Mouse (Mus musculus): ENCODE measurements around the gene P2rx3. TPM values are rescaled to one million over a fixed set of nuclear protein-coding genes. Genes with fewer than 3 reads are reported as not detected.

Gene P2rx3
- polyA plus RNA-seq, 1 experiment from 2014 or later: 7.1 TPM

- Histone ChIP-seq H3K9ac (ENCODE audit: low read depth, low read length) (no peak overlapping the region), H3K4me3 (ENCODE audit: low read depth, low read length) (no peak overlapping the region), H3K9me3 (ENCODE audit: control insufficient read depth, low read length) (no peaks in the 10 kb centered on the region), H3K27ac (ENCODE audit: low read depth, low read length) (no peak overlapping the region), H3K36me3 (ENCODE audit: control insufficient read depth, insufficient read depth, low read length) (no peaks in the 10 kb centered on the region), H3K4me2 (replicated peaks; ENCODE audit: low read depth, low read length) (no peak overlapping the region), H3K4me1 (replicated peaks; ENCODE audit: control insufficient read depth, insufficient read depth, low read length) (0 out of 2 replicates have a peak, but pooled peaks cover under 1% of the 10 kb centered on the region), H3K27me3 (ENCODE audit: control insufficient read depth, insufficient read depth, low read length) (no peaks in the 10 kb centered on the region)
- 85% methylated on average over 2 of the region's 2 CpGs for WGBS
- ATAC-seq (ENCODE audit: low FRiP score) (no peak), DNase-seq (ENCODE audit: low spot score) (no peak)
Observed at GRCm38 (mm10) chr2:85033121-85033520, 4.1 kb downstream of the P2rx3 start.

- no peaks in the 10 kb centered on the region for H3K9me3 ChIP-seq (ENCODE audit: control insufficient read depth, low read length)
- DNase-seq (ENCODE audit: low spot score) (no peak), ATAC-seq (ENCODE audit: low FRiP score) (no peak)
- H3K9ac ChIP-seq (ENCODE audit: low read depth, low read length): no peak overlapping the region
- no peaks in the 10 kb centered on the region for H3K27me3 ChIP-seq (ENCODE audit: control insufficient read depth, insufficient read depth, low read length)
- no peaks in the 10 kb centered on the region for H3K4me1 ChIP-seq (replicated peaks; ENCODE audit: control insufficient read depth, insufficient read depth, low read length)
- H3K36me3 ChIP-seq (ENCODE audit: control insufficient read depth, insufficient read depth, low read length): no peaks in the 10 kb centered on the region
- H3K4me2 ChIP-seq (replicated peaks; ENCODE audit: low read depth, low read length): no peak overlapping the region
- H3K4me3 ChIP-seq (ENCODE audit: low read depth, low read length): no peak overlapping the region
- H3K27ac ChIP-seq (ENCODE audit: low read depth, low read length): no peak overlapping the region
- 71% methylated on average over 6 of the region's 6 CpGs for WGBS
Observed at GRCm38 (mm10) chr2:85030989-85031388, 6.3 kb downstream of the P2rx3 start.

- ATAC-seq (ENCODE audit: low FRiP score) (no peak), DNase-seq (ENCODE audit: low spot score) (no peak)
- Histone ChIP-seq H3K27me3 (ENCODE audit: control insufficient read depth, insufficient read depth, low read length) (no peaks in the 10 kb centered on the region), H3K36me3 (ENCODE audit: control insufficient read depth, insufficient read depth, low read length) (no peaks in the 10 kb centered on the region), H3K9me3 (ENCODE audit: control insufficient read depth, low read length) (no peaks in the 10 kb centered on the region), H3K4me1 (replicated peaks; ENCODE audit: control insufficient read depth, insufficient read depth, low read length) (no peaks in the 10 kb centered on the region), H3K27ac (ENCODE audit: low read depth, low read length) (no peak overlapping the region), H3K4me3 (ENCODE audit: low read depth, low read length) (no peak overlapping the region), H3K4me2 (replicated peaks; ENCODE audit: low read depth, low read length) (no peak overlapping the region), H3K9ac (ENCODE audit: low read depth, low read length) (no peak overlapping the region)
- WGBS: 72% methylated on average over 6 of the region's 6 CpGs
Observed at GRCm38 (mm10) chr2:85029897-85030296, 7.4 kb downstream of the P2rx3 start.

DNA sequence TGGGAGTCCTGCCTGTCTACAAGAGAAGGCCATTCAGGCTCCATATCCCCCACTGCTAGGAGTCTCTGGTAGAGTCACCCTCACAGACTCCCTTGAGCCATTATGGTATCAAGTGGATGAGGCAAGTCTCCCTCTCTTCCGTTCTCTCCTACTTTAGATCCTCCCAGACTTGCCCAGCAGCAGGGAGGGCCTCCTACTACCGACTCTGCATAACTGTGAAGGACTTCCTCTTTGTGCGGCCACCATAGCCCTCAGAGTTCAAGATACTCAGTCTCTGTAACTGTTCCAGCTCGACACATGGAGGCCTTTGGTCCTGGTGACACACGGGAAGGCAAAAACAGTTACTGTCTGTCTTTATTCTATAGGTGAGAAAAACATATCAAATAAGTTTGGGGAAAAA is 10.0 kb downstream of the P2rx3 start:
- H3K27ac ChIP-seq (ENCODE audit: low read depth, low read length): no peak overlapping the region
- ATAC-seq (ENCODE audit: low FRiP score) (no peak), DNase-seq (ENCODE audit: low spot score) (no peak)
- no peak overlapping the region for H3K4me2 ChIP-seq (replicated peaks; ENCODE audit: low read depth, low read length)
- no peaks in the 10 kb centered on the region for H3K27me3 ChIP-seq (ENCODE audit: control insufficient read depth, insufficient read depth, low read length)
- no peak overlapping the region for H3K9ac ChIP-seq (ENCODE audit: low read depth, low read length)
- H3K36me3 ChIP-seq (ENCODE audit: control insufficient read depth, insufficient read depth, low read length): no peaks in the 10 kb centered on the region
- 78% methylated on average over 5 of the region's 5 CpGs for WGBS
- no peaks in the 10 kb centered on the region for H3K4me1 ChIP-seq (replicated peaks; ENCODE audit: control insufficient read depth, insufficient read depth, low read length)
- no peak overlapping the region for H3K4me3 ChIP-seq (ENCODE audit: low read depth, low read length)
- no peaks in the 10 kb centered on the region for H3K9me3 ChIP-seq (ENCODE audit: control insufficient read depth, low read length)

DNA sequence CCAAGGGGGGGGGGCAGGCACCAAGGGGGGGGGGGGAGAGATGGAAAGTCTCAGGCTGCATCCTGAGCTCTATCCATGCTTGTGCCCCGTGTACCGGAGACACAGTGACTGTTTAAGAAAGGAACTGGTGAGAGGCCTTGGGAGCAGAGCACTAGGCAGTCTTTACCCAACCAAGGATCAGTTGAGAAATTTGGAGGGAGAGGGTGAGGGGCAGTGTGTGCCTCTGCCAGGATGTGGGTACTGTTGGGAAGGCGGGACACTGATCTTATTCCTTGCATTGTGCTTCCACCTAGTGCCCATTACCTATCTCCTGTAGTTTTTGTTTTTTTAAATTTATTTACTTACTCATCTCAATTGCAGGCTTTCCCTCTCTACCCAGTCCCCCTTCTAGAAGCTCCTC is 11.1 kb downstream of the P2rx3 start:
- no peak overlapping the region for H3K9ac ChIP-seq (ENCODE audit: low read depth, low read length)
- no peak overlapping the region for H3K27ac ChIP-seq (ENCODE audit: low read depth, low read length)
- H3K4me1 ChIP-seq (replicated peaks; ENCODE audit: control insufficient read depth, insufficient read depth, low read length): no peaks in the 10 kb centered on the region
- H3K9me3 ChIP-seq (ENCODE audit: control insufficient read depth, low read length): no peaks in the 10 kb centered on the region
- no peak for DNase-seq (ENCODE audit: low spot score)
- 82% methylated on average over 3 of the region's 3 CpGs for WGBS
- no peak overlapping the region for H3K4me3 ChIP-seq (ENCODE audit: low read depth, low read length)
- H3K27me3 ChIP-seq (ENCODE audit: control insufficient read depth, insufficient read depth, low read length): no peaks in the 10 kb centered on the region
- no peak overlapping the region for H3K4me2 ChIP-seq (replicated peaks; ENCODE audit: low read depth, low read length)
- H3K36me3 ChIP-seq (ENCODE audit: control insufficient read depth, insufficient read depth, low read length): no peaks in the 10 kb centered on the region
- ATAC-seq (ENCODE audit: low FRiP score): no peak

DNA sequence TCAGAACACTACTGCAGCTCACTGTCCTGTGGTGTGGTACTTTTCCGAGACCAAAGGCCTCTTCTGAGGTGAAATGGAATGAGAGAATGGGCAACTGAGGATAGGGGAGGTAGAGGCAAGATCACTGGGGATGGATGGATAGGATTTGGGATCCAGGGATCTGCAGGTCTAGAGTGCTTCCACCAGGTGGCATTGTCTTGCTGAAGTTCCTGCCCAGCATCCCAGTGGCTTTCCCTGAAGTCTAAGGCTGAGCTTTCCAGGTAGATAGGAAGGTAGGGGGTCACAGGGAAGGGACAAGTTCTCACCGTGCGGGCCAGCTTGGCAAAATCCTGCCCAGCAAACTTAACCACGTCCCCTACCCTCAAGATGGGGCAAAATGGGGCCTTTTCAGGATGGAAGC is 15.2 kb downstream of the P2rx3 start:
- Histone ChIP-seq H3K4me1 (replicated peaks; ENCODE audit: control insufficient read depth, insufficient read depth, low read length) (no peaks in the 10 kb centered on the region), H3K9me3 (ENCODE audit: control insufficient read depth, low read length) (no peaks in the 10 kb centered on the region), H3K4me3 (ENCODE audit: low read depth, low read length) (no peak overlapping the region), H3K4me2 (replicated peaks; ENCODE audit: low read depth, low read length) (no peak overlapping the region), H3K27me3 (ENCODE audit: control insufficient read depth, insufficient read depth, low read length) (no peaks in the 10 kb centered on the region), H3K27ac (ENCODE audit: low read depth, low read length) (no peak overlapping the region), H3K9ac (ENCODE audit: low read depth, low read length) (no peak overlapping the region), H3K36me3 (ENCODE audit: control insufficient read depth, insufficient read depth, low read length) (no peaks in the 10 kb centered on the region)
- ATAC-seq (ENCODE audit: low FRiP score): no peak
- 22% methylated on average over 4 of the region's 4 CpGs for WGBS
- peak; percentile 46 for DNase-seq (ENCODE audit: low spot score)

- H3K36me3 ChIP-seq (ENCODE audit: control insufficient read depth, insufficient read depth, low read length): no peaks in the 10 kb centered on the region
- no peaks in the 10 kb centered on the region for H3K9me3 ChIP-seq (ENCODE audit: control insufficient read depth, low read length)
- no peak overlapping the region for H3K4me3 ChIP-seq (ENCODE audit: low read depth, low read length)
- H3K4me1 ChIP-seq (replicated peaks; ENCODE audit: control insufficient read depth, insufficient read depth, low read length): no peaks in the 10 kb centered on the region
- H3K27me3 ChIP-seq (ENCODE audit: control insufficient read depth, insufficient read depth, low read length): no peaks in the 10 kb centered on the region
- no peak overlapping the region for H3K27ac ChIP-seq (ENCODE audit: low read depth, low read length)
- H3K9ac ChIP-seq (ENCODE audit: low read depth, low read length): no peak overlapping the region
- 66% methylated on average over 3 of the region's 3 CpGs for WGBS
- DNase-seq (ENCODE audit: low spot score) (no peak), ATAC-seq (ENCODE audit: low FRiP score) (no peak)
- no peak overlapping the region for H3K4me2 ChIP-seq (replicated peaks; ENCODE audit: low read depth, low read length)
Observed at GRCm38 (mm10) chr2:85014588-85014982, 22.7 kb downstream of the P2rx3 start.

DNA sequence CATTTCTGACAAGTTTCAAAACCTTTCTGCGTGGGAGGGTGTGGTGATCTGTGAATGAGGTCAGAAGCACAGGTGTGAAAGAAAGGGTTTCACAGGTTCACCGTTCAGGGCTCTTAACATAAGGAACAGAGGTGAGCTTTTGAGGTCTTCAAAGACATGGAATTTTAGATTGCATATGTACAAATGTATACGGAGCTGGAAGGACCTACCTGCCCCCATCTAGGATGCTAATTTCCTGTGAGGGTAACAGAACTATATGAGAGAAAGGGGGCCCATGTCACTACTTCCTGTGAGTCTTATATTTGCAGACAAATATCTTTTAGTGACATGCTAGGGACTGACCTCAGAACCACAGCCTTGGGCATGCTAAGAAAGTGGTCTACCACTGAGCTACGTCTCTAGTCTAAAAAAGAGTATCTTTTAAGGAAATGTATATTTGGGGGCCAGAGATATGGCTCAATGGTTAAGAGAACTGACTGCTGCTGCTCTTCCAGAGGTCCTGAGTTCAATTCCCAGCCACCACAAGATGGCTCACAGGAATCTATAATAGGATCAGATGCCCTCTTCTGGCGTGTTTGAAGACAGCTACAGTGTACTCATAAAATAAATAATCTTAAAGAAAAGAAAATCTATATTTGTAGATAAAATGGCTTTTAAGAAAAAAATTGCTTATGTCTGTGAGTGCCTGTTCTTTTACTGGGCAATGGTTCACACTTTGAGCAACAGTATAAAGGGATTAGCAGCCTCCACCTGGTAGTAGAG is 23.3 kb downstream of the P2rx3 start:
- H3K4me3 ChIP-seq (ENCODE audit: low read depth, low read length): no peak overlapping the region
- H3K36me3 ChIP-seq (ENCODE audit: control insufficient read depth, insufficient read depth, low read length): no peaks in the 10 kb centered on the region
- H3K9ac ChIP-seq (ENCODE audit: low read depth, low read length): no peak overlapping the region
- no peaks in the 10 kb centered on the region for H3K27me3 ChIP-seq (ENCODE audit: control insufficient read depth, insufficient read depth, low read length)
- no peaks in the 10 kb centered on the region for H3K4me1 ChIP-seq (replicated peaks; ENCODE audit: control insufficient read depth, insufficient read depth, low read length)
- DNase-seq (ENCODE audit: low spot score) (no peak), ATAC-seq (ENCODE audit: low FRiP score) (no peak)
- H3K9me3 ChIP-seq (ENCODE audit: control insufficient read depth, low read length): no peaks in the 10 kb centered on the region
- WGBS: 82% methylated on average over 5 of the region's 5 CpGs
- H3K4me2 ChIP-seq (replicated peaks; ENCODE audit: low read depth, low read length): no peak overlapping the region
- no peak overlapping the region for H3K27ac ChIP-seq (ENCODE audit: low read depth, low read length)

DNA sequence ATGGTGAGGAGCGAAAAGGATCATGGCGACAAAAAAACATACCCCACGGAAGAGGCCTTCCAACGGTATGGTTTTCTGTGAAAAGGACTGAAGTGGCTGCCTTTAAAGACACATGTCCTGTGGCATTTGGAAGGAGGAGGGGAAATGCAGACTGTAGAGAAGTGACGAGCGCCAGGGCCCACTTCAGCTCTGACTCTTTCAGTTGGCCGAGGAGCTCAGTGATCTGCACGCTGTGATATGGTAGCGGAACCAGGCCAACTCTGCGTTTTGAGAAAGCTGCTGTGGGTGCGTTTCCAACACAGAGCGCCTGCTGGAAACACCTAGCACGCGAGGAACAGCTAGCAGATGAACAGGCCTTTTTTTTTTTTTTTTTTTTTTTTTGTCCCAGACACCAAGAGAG is 24.6 kb downstream of the P2rx3 start:
- no peaks in the 10 kb centered on the region for H3K4me1 ChIP-seq (replicated peaks; ENCODE audit: control insufficient read depth, insufficient read depth, low read length)
- no peaks in the 10 kb centered on the region for H3K27me3 ChIP-seq (ENCODE audit: control insufficient read depth, insufficient read depth, low read length)
- H3K27ac ChIP-seq (ENCODE audit: low read depth, low read length): no peak overlapping the region
- H3K9me3 ChIP-seq (ENCODE audit: control insufficient read depth, low read length): no peaks in the 10 kb centered on the region
- 91% methylated on average over 14 of the region's 14 CpGs for WGBS
- ATAC-seq (ENCODE audit: low FRiP score) (no peak), DNase-seq (ENCODE audit: low spot score) (no peak)
- no peak overlapping the region for H3K4me2 ChIP-seq (replicated peaks; ENCODE audit: low read depth, low read length)
- no peak overlapping the region for H3K4me3 ChIP-seq (ENCODE audit: low read depth, low read length)
- no peak overlapping the region for H3K9ac ChIP-seq (ENCODE audit: low read depth, low read length)
- no peaks in the 10 kb centered on the region for H3K36me3 ChIP-seq (ENCODE audit: control insufficient read depth, insufficient read depth, low read length)
